Mouse (Mus musculus): ENCODE measurements around the gene Abhd16a. TPM values are rescaled to one million over a fixed set of nuclear protein-coding genes. Genes with fewer than 3 reads are reported as not detected.
A peak's percentile ranks its signal among the peaks of the same experiment; 100 is the strongest.

Abhd16a gene
- polyA plus RNA-seq, 1 experiment from 2014 or later = 52.7 TPM

DNA sequence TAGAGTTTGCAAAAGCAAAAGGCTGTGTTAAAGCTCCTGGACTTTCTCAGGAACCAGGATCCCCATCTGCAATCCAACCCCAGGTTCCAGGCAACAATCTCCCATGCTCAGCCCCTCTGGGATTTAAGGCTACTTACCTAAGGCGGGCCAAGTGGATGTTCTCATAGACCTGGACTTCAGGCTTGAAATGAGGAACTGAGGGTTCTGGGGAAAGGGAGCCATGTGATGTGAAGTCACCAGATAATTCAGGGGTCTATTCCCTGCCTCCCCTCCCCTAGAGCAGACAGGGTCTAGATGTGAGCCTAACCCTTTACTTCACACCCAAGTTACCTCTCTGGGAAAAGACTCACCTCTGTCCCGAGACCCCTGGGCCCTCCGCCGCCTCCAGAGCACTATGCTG, 8.4 kb upstream of the Abhd16a start:
- 85% methylated on average over 4 of the region's 4 CpGs for WGBS
- H3K4me1 ChIP-seq = peaks cover 30% of the 10 kb centered on the region
- DNase-seq (ENCODE audit: extremely low spot score, low spot score) = no peak

DNA sequence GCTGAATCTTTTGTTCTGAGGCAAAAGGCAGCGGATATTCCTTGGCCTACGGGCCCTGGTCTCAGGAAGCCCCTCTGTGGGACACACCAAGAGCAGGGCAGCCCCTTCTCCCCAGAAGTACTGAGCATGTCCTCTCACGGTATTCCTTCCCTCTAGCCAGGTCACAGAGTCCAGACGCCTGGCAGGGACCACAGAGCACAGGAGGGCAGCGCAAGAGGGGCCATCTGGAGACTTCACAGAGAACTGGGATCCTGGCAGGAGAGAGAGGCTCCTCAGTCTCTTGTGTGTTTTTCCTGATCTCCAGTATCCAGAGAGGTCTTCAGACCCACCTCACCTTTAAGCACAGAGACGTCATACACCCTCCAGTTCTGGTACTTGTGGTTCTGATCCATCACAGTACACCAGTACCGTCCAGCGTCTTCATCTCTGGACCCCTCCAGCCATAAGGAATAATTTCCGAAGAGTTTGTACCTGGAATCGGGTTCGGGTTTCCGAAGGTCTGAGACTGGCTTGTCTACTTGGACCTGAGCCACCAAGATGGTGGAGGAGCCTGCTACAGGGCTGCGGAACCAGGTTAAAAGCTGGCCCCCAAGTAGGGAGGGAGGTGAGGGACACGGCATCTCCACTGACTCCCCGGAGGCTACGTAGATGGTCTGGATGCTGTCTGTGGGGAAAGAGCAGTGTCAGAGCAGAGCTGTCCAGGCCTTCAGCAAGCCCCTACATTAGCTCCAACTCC, 6.1 kb upstream of the Abhd16a start:
- no peak overlapping the region for H3K27ac ChIP-seq
- 86% methylated on average over 16 of the region's 16 CpGs for WGBS
- H3K4me3 ChIP-seq = no peak overlapping the region
- H3K4me1 ChIP-seq = peaks cover 8% of the 10 kb centered on the region
- no peak for DNase-seq (ENCODE audit: extremely low spot score, low spot score)
- peaks cover 25% of the 10 kb centered on the region for H3K27me3 ChIP-seq (ENCODE audit: poor library complexity, severe bottlenecking)
- no peaks in the 10 kb centered on the region for H3K9me3 ChIP-seq
- H3K36me3 ChIP-seq (replicated peaks) = no peaks in the 10 kb centered on the region

More for the DNA sequence above, 8.4 kb upstream of the Abhd16a start:
- no peak overlapping the region; the same call in 1 of the 2 replicates for H3K4me3 ChIP-seq
- H3K27ac ChIP-seq = no peak overlapping the region
- H3K9me3 ChIP-seq = no peaks in the 10 kb centered on the region
- H3K36me3 ChIP-seq (replicated peaks) = no peaks in the 10 kb centered on the region
- peaks cover 37% of the 10 kb centered on the region for H3K27me3 ChIP-seq (ENCODE audit: poor library complexity, severe bottlenecking)

DNA sequence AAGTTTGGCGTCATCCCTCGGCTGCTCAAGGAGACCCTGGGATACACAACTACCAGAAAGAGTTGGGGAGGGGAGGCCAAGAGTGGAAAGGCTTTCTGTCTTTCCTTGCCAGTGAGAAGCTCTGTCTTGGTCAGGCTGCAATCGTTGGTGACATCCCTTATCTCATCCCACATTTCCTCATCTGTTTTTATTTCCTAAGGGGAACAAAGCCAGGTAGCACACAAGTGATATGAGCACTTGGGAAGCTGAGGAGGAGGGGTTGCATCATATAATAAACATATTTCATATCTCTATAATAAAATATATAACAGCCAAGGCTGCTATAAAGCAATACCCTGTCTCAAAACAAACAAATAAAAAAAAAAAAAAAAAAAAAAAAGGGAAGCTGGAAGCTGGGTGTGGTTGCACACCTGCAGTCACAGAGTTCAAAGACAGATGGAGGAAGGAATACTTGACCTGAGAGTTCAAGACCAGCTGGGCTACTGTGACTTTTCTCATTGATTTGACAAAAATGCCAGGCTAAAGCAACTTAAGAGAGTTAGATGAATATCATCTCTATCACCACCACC, 5.0 kb upstream of the Abhd16a start:
- H3K36me3 ChIP-seq (replicated peaks) = no peaks in the 10 kb centered on the region
- no peak overlapping the region for H3K4me3 ChIP-seq
- DNase-seq (ENCODE audit: extremely low spot score, low spot score) = no peak
- peaks cover 15% of the 10 kb centered on the region for H3K27me3 ChIP-seq (ENCODE audit: poor library complexity, severe bottlenecking)
- H3K27ac ChIP-seq = no peak overlapping the region
- WGBS = 90% methylated on average over 3 of the region's 3 CpGs
- H3K9me3 ChIP-seq = no peaks in the 10 kb centered on the region
- peaks cover 5% of the 10 kb centered on the region for H3K4me1 ChIP-seq

GRCm38 (mm10) chr17:35085208-35085865, 3.7 kb upstream of the Abhd16a start, which contains the start of gene Ly6g6f:
Ly6g6f (minus strand) TSS chr17:35085610.
- DNase-seq (ENCODE audit: extremely low spot score, low spot score) = no peak
- Histone ChIP-seq H3K4me1 (peaks cover 18% of the 10 kb centered on the region), H3K4me3 (no peak within 1 kb of the TSS), H3K9me3 (no peaks in the 10 kb centered on the region), H3K27me3 (ENCODE audit: poor library complexity, severe bottlenecking) (peaks cover 7% of the 10 kb centered on the region; the same call in 1 of the 2 replicates), H3K36me3 (replicated peaks) (no peaks in the 10 kb centered on the region), H3K27ac (no peak within 1 kb of the TSS)
- WGBS = 84% methylated on average over 7 of the region's 7 CpGs

DNA sequence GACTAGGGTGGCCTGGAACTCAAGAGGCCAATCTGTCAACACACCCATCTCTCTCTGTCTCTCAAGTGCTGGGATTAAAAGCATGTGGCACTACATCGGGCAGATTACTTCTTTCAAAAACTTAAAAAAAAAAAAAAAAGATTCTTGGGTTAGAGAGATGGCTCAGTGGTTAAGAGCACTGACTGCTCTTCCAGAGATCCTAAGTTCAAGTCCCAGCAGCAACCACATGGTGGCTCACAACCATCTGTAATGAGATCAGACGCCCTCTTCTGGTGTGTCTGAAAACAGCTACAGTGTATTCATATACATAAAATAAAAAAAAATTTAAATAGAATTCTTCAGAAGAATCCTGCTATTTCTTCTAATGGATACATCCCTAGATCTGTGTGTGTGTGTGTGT, 912 bp upstream of the Abhd16a start:
- peaks cover 26% of the 10 kb centered on the region for H3K36me3 ChIP-seq (replicated peaks)
- WGBS = 55% methylated on average over 2 of the region's 2 CpGs
- H3K9me3 ChIP-seq = no peaks in the 10 kb centered on the region
- peaks cover 20% of the 10 kb centered on the region for H3K4me1 ChIP-seq
- no peak for DNase-seq (ENCODE audit: extremely low spot score, low spot score)
- no peak overlapping the region for H3K4me3 ChIP-seq
- H3K27ac ChIP-seq = no peak overlapping the region
- H3K27me3 ChIP-seq (ENCODE audit: poor library complexity, severe bottlenecking) = no peaks in the 10 kb centered on the region

- DNase-seq (ENCODE audit: extremely low spot score, low spot score) = no peak
- H3K9me3 ChIP-seq = no peaks in the 10 kb centered on the region
- peak overlapping the region; percentile 78 for H3K4me3 ChIP-seq
- H3K27me3 ChIP-seq (ENCODE audit: poor library complexity, severe bottlenecking) = no peaks in the 10 kb centered on the region
- H3K36me3 ChIP-seq (replicated peaks) = peaks cover 48% of the 10 kb centered on the region
- peak overlapping the region; percentile 99; the same call in 1 of the 2 replicates for H3K27ac ChIP-seq
- H3K4me1 ChIP-seq = peaks cover 20% of the 10 kb centered on the region
- WGBS = 83% methylated on average over 8 of the region's 8 CpGs
Measured at GRCm38 (mm10) chr17:35090166-35090932, 1.3 kb downstream of the Abhd16a start.

- H3K9me3 ChIP-seq = no peaks in the 10 kb centered on the region
- H3K4me3 ChIP-seq = no peak overlapping the region
- no peak overlapping the region for H3K27ac ChIP-seq
- H3K27me3 ChIP-seq (ENCODE audit: poor library complexity, severe bottlenecking) = no peaks in the 10 kb centered on the region
- H3K36me3 ChIP-seq (replicated peaks) = peaks cover 70% of the 10 kb centered on the region
- no peak for DNase-seq (ENCODE audit: extremely low spot score, low spot score)
- peaks cover 20% of the 10 kb centered on the region for H3K4me1 ChIP-seq
- WGBS = 89% methylated on average over 14 of the region's 14 CpGs
Measured at GRCm38 (mm10) chr17:35092403-35093198, 3.5 kb downstream of the Abhd16a start.

GRCm38 (mm10) chr17:35094475-35095365, 5.7 kb downstream of the Abhd16a start:
- DNase-seq (ENCODE audit: extremely low spot score, low spot score) = no peak
- Histone ChIP-seq H3K4me1 (peaks cover 14% of the 10 kb centered on the region), H3K9me3 (no peaks in the 10 kb centered on the region), H3K27ac (no peak overlapping the region), H3K4me3 (no peak overlapping the region), H3K27me3 (ENCODE audit: poor library complexity, severe bottlenecking) (no peaks in the 10 kb centered on the region), H3K36me3 (replicated peaks) (peaks cover 90% of the 10 kb centered on the region)
- WGBS = 95% methylated on average over 15 of the region's 15 CpGs

- no peaks in the 10 kb centered on the region for H3K27me3 ChIP-seq (ENCODE audit: poor library complexity, severe bottlenecking)
- no peak for DNase-seq (ENCODE audit: extremely low spot score, low spot score)
- no peak overlapping the region for H3K4me3 ChIP-seq
- H3K9me3 ChIP-seq = no peaks in the 10 kb centered on the region
- no peaks in the 10 kb centered on the region for H3K4me1 ChIP-seq
- H3K36me3 ChIP-seq (replicated peaks) = peaks cover 98% of the 10 kb centered on the region
- H3K27ac ChIP-seq = no peak overlapping the region
- 85% methylated on average over 12 of the region's 12 CpGs for WGBS
Measured at GRCm38 (mm10) chr17:35096597-35096996, 7.5 kb downstream of the Abhd16a start.

DNA sequence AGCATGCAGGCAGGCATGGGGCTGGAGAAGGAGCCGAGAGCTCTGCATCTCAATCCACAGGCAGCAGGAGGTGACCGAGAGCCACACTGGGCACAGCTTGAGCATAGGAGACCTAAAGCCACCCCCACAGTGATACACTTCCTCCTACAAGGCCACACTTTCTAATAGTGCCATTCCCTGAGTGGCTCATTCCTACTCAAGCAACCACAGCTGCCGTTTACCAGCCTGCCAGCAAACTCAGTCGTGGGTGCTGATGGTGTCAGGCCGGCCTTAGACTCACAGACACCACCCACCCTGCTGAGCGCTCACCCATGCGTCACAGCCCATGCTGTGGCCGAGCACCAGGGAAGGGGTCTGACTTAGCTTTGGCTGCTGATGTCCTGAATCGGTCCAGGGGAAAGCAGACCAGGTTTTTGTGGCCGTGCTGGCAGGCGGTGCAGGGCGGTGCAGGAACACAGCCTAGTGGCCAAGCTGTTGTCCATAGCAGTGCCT, 8.1 kb downstream of the Abhd16a start:
- Histone ChIP-seq H3K27me3 (ENCODE audit: poor library complexity, severe bottlenecking) (no peaks in the 10 kb centered on the region), H3K4me1 (no peaks in the 10 kb centered on the region), H3K4me3 (no peak overlapping the region), H3K36me3 (replicated peaks) (peaks cover 98% of the 10 kb centered on the region), H3K27ac (no peak overlapping the region), H3K9me3 (no peaks in the 10 kb centered on the region)
- no peak for DNase-seq (ENCODE audit: extremely low spot score, low spot score)
- WGBS = 81% methylated on average over 12 of the region's 12 CpGs

- no peaks in the 10 kb centered on the region for H3K27me3 ChIP-seq (ENCODE audit: poor library complexity, severe bottlenecking)
- H3K27ac ChIP-seq = no peak overlapping the region
- no peak for DNase-seq (ENCODE audit: extremely low spot score, low spot score)
- no peaks in the 10 kb centered on the region for H3K9me3 ChIP-seq
- no peaks in the 10 kb centered on the region; the same call in 1 of the 2 replicates for H3K4me1 ChIP-seq
- H3K4me3 ChIP-seq = no peak overlapping the region; the same call in 1 of the 2 replicates
- H3K36me3 ChIP-seq (replicated peaks) = peaks cover 83% of the 10 kb centered on the region
- WGBS = 77% methylated on average over 10 of the region's 10 CpGs
Measured at GRCm38 (mm10) chr17:35100196-35100765, 11.2 kb downstream of the Abhd16a start.

Measured in forebrain, embryonic 10.5 days (tissue).